Mouse (Mus musculus) heart, embryonic 16.5 days (tissue): ENCODE results near the gene Rasal3. TPM values are rescaled to one million over a fixed set of nuclear protein-coding genes. Genes with fewer than 3 reads are reported as not detected.

Experiments
- ATAC-seq: fragments of 200-750 bp; cut with Nextera tagmentation; replicated peaks from 2 replicates; pipeline ENCODE4 v1.8.0; 2017; ENCODE audit warnings: moderate number of reproducible peaks; ENCODE audit not compliant: insufficient read depth, low FRiP score; ENCODE audit errors: extremely low read depth
- H3K27ac ChIP-seq: fragments of 300-500 bp; sonication (generic); 2 replicates; pipeline ENCODE4 v1.5.1; 2014; ENCODE audit warnings: mild to moderate bottlenecking, low read length, control low read depth, moderate library complexity
- H3K27me3 ChIP-seq: fragments of 300-500 bp; sonication (generic); 2 replicates; pipeline ENCODE4 v1.6.1; 2014; ENCODE audit warnings: low read length, mixed read lengths; ENCODE audit not compliant: control insufficient read depth, insufficient read depth
- H3K36me3 ChIP-seq: fragments of 300-500 bp; sonication (generic); 2 replicates; pipeline ENCODE4 v1.6.1; 2014; ENCODE audit not compliant: control insufficient read depth, insufficient read depth
- H3K4me1 ChIP-seq: fragments of 300-500 bp; sonication (generic); 2 replicates; pipeline ENCODE4 v1.6.1; 2014; ENCODE audit warnings: low read length, mixed read lengths; ENCODE audit not compliant: control insufficient read depth, insufficient read depth
- H3K4me2 ChIP-seq: fragments of 300-500 bp; sonication (generic); 2 replicates; pipeline ENCODE4 v1.6.1; 2014; ENCODE audit warnings: low read depth, mild to moderate bottlenecking, control low read depth, low read length
- H3K4me3 ChIP-seq: fragments of 300-500 bp; sonication (generic); 2 replicates; pipeline ENCODE4 v1.5.1; 2014; ENCODE audit warnings: mild to moderate bottlenecking, control low read depth, low read length
- H3K9ac ChIP-seq: fragments of 300-500 bp; sonication (generic); 2 replicates; pipeline ENCODE4 v1.6.1; 2014; ENCODE audit warnings: low read length, control low read depth
- H3K9me3 ChIP-seq: fragments of 300-500 bp; sonication (generic); replicated peaks from 2 replicates; pipeline ENCODE4 v1.6.1; 2016; ENCODE audit warnings: low read length; ENCODE audit not compliant: control insufficient read depth
- WGBS: fragments of 180-500 bp; shearing (Covaris S2); extraction: QIAGEN DNeasy Blood & Tissue Kit; methylation state at CpG from one replicate; pipeline ENCODE4 v1.1.7; 2014; 5-methylcytosine and 5-hydroxymethylcytosine counted together
- polyA plus RNA-seq: library from polyadenylated mRNA; unstranded; fragments of >200 nt; fragmentation: Nextera tagmentation; extraction: Ambion mirVana; gene quantifications from 2 replicates; pipeline ENCODE4 v1.2.1, GENCODE M21; 2015

Rasal3 gene
- polyA plus RNA-seq, 1 experiment from 2014 or later: 13.9 TPM

DNA sequence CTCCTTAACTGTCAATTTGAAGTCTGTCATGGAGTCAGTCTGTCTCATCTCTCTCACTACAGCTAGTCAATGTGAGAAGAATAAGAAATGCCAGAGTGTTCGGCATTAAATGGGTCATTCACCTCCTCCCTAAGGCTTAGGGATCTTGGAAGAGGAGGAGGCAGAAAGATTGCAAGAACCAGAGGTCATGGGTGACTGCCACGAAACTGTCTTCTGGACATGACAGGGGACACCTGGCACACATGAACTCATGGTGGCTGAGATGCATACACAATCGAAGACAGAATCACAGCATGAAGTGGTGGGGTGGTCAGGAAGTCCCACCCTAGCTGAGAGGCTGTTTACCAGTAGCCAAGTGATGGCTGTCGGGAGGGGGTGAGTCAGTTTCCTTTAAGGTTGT, 30.9 kb upstream of the Rasal3 start:
- H3K9me3 ChIP-seq: no peaks in the 10 kb centered on the region
- 52% methylated on average over 4 of the region's 4 CpGs for WGBS
- no peak for ATAC-seq
- H3K4me2 ChIP-seq: no peak overlapping the region
- H3K4me3 ChIP-seq: no peak overlapping the region
- no peak overlapping the region for H3K27ac ChIP-seq
- H3K36me3 ChIP-seq: no peaks in the 10 kb centered on the region
- H3K9ac ChIP-seq: no peak overlapping the region
- peaks cover under 1% of the 10 kb centered on the region; the same call in 1 of the 2 replicates for H3K27me3 ChIP-seq
- H3K4me1 ChIP-seq: no peaks in the 10 kb centered on the region

DNA sequence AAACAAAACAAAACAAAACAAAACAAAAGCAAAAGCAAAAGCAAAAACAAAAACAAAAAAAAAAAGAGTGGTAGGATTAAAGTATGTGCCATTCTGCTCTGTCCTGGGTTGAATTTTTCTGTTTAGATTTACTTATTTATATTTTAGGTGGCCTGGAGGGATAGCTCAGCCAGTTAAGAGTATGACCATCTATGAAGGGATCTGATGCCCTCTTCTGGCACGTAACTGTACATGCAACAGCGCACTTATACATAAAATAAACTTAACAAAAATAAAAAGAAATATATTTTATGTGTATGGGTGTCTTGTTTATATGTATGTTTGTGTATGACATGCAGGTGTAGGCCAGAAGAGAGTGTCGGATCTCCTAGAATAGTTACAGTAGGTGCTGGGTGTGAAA, 28.6 kb upstream of the Rasal3 start:
- Histone ChIP-seq H3K27me3 (no peaks in the 10 kb centered on the region), H3K9me3 (no peaks in the 10 kb centered on the region), H3K4me3 (no peak overlapping the region), H3K4me1 (no peaks in the 10 kb centered on the region), H3K36me3 (no peaks in the 10 kb centered on the region), H3K27ac (no peak overlapping the region), H3K9ac (no peak overlapping the region), H3K4me2 (no peak overlapping the region)
- ATAC-seq: no peak
- 46% methylated on average over 3 of the region's 3 CpGs for WGBS

DNA sequence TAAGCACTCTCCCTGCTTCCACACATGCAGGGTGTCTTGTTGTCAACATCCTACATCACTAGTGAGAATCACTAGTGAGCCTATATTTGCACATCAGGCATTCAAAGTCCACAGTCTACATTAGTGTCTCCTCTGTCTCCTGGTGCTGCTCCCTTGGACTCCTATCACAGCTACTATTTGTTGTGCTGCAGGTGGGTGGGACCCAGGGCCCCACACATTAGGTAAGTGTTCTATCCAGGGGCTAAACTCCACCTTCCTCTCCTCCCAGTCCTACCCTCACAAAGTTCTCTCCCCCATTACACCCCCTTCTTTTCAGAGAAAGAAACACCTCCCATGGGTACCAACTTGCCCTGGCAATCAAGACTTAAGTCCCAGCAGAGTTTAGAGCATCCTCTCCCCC, 23.2 kb upstream of the Rasal3 start:
- H3K36me3 ChIP-seq: no peaks in the 10 kb centered on the region
- no peak overlapping the region for H3K4me2 ChIP-seq
- no peak for ATAC-seq
- no peak overlapping the region for H3K9ac ChIP-seq
- H3K27ac ChIP-seq: no peak overlapping the region
- H3K9me3 ChIP-seq: no peaks in the 10 kb centered on the region
- no peaks in the 10 kb centered on the region for H3K27me3 ChIP-seq
- no peak overlapping the region for H3K4me3 ChIP-seq
- H3K4me1 ChIP-seq: no peaks in the 10 kb centered on the region

DNA sequence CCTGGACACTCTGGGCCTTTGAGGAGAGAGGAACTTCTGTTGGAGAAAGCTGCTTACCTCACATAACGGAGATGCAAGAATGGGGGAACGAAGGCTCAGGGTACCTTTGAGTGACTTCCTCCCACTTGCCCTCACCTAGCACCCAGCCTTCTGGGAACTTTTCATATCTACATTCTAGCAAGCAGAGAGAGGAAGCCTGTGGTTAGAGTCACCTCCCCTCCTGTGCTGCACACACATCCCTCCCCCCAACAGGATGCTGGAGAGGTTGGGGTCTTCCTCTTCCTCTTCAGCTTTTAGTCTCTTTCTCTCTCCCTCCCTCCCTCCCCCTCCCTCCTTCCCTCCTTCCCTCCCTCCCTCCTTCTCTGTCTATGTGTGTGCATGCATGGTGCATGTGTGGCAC, 20.7 kb upstream of the Rasal3 start, which contains the start of gene Pglyrp2:
Gene Pglyrp2 (minus strand): TSS at position 134 of the 400 bp plus-strand sequence.
- Histone ChIP-seq H3K4me2 (peak within 1 kb of the TSS; percentile 42; the same call in 1 of the 2 replicates), H3K36me3 (no peaks in the 10 kb centered on the region), H3K9ac (no peak within 1 kb of the TSS), H3K27ac (no peak within 1 kb of the TSS; the same call in 1 of the 2 replicates), H3K9me3 (no peaks in the 10 kb centered on the region), H3K4me3 (peak within 1 kb of the TSS; percentile 22; the same call in 1 of the 2 replicates), H3K27me3 (no peaks in the 10 kb centered on the region), H3K4me1 (no peaks in the 10 kb centered on the region)
- 85% methylated on average over 2 of the region's 2 CpGs for WGBS
- ATAC-seq: peak; percentile 83

DNA sequence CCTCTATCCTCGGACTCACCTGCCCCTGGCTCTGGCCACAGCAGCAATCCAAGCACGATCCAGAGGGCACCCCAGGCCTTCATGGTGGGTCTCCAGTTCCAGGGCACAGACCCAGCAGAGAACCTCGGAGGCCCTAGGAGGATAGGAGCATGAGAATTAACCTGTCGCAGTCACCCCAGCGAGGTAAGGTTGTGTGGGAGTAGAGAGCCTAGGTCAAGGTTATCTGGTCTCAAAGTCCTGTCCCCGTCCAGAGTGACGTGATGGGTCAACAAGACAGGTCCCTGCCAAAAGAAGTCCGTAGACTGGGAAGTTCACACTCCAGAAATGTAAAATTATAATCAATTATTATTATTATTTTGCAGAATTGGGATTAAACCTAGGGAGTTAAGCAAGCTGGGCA, 17.4 kb upstream of the Rasal3 start:
- H3K27ac ChIP-seq: no peak overlapping the region
- no peak overlapping the region for H3K9ac ChIP-seq
- no peak overlapping the region for H3K4me2 ChIP-seq
- peaks cover 8% of the 10 kb centered on the region for H3K27me3 ChIP-seq
- H3K36me3 ChIP-seq: no peaks in the 10 kb centered on the region
- H3K4me3 ChIP-seq: no peak overlapping the region
- no peak for ATAC-seq
- no peaks in the 10 kb centered on the region for H3K4me1 ChIP-seq
- WGBS: 72% methylated on average over 8 of the region's 8 CpGs
- H3K9me3 ChIP-seq: no peaks in the 10 kb centered on the region

DNA sequence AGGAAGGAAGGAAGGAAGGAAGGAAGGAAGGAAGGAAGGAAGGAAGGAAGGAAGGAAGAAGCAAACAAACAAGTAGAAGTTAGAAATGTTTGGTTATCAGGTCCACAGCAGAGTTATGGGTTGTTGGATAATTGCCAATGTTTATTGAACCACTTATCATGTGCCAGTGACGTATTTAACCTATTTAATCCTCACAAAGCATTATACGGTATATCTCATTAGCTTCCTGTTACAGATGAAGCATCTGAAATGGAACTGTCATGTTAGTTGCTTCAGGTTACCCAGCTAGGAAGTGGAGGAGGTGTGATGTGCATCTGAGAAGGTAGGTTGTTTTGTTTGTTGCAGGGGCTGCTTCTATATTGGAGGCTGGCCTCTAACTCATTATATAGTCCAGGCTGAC, 16.6 kb upstream of the Rasal3 start:
- Histone ChIP-seq H3K36me3 (no peaks in the 10 kb centered on the region), H3K27me3 (peaks cover 16% of the 10 kb centered on the region), H3K4me1 (no peaks in the 10 kb centered on the region), H3K4me2 (no peak overlapping the region), H3K9ac (no peak overlapping the region), H3K27ac (no peak overlapping the region), H3K9me3 (no peaks in the 10 kb centered on the region), H3K4me3 (no peak overlapping the region)
- 41% methylated on average over 2 of the region's 2 CpGs for WGBS
- no peak for ATAC-seq

DNA sequence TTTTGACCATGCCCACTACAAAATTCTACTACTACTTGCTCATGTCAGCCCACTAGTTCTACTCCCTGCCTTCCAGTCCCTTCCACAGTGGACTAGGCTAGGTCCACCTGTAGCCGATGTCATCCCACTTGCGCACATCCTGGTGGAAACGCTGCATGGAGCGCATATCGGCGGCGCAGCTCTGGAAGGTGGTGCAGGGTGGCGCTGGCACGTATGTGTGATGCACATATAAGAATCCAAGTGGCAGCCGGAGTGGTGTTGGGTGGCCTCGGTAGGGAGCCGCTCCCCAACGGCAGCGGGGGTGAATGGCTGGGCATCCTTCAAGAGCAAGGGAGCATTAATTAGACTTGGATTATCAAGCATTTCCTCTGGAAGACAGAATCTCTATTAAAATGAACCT, 13.4 kb upstream of the Rasal3 start:
- no peak overlapping the region for H3K9ac ChIP-seq
- no peak overlapping the region for H3K27ac ChIP-seq
- no peak overlapping the region for H3K4me3 ChIP-seq
- H3K4me1 ChIP-seq: no peaks in the 10 kb centered on the region
- no peak for ATAC-seq
- no peaks in the 10 kb centered on the region for H3K36me3 ChIP-seq
- 91% methylated on average over 14 of the region's 14 CpGs for WGBS
- H3K27me3 ChIP-seq: peaks cover 20% of the 10 kb centered on the region
- H3K9me3 ChIP-seq: no peaks in the 10 kb centered on the region
- no peak overlapping the region for H3K4me2 ChIP-seq

DNA sequence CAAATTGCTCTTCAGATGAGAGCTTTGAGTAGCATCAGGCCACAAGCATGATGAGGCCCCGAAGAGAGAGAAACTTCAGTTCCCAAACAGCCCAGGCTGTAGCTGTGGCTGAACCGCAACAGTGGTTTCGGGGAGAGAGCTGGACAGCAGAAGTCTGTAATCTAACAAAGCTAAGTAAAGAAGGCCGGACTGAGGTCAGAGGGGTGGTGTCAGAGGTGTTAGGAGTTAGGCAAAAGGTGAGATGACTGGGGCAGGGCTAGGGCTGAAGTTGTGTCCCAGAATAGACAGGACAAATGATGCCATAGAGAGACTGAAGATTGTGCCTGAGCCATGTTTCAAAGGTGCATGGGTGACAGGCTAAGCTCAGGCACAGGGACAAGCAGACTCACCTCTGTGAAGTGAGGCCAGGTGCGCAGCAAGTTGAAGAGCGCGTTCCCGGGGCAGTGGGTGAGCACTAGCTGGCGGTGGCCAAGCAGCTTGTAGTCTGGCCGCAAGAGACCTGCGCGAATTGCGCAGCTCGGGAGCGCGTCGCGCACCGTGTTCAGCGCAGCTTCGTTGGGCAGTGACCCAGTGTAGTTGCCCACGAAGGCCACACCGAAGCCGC, 12.1 kb upstream of the Rasal3 start:
- no peak for ATAC-seq
- 32% methylated on average over 24 of the region's 24 CpGs for WGBS
- Histone ChIP-seq H3K36me3 (no peaks in the 10 kb centered on the region), H3K9me3 (no peaks in the 10 kb centered on the region), H3K4me1 (no peaks in the 10 kb centered on the region), H3K27me3 (peaks cover 20% of the 10 kb centered on the region), H3K27ac (no peak overlapping the region), H3K4me3 (0 out of 2 replicates have a peak overlapping the region, but pooled peaks have one; percentile 10), H3K9ac (no peak overlapping the region), H3K4me2 (peak overlapping the region; percentile 37; the same call in 1 of the 2 replicates)

DNA sequence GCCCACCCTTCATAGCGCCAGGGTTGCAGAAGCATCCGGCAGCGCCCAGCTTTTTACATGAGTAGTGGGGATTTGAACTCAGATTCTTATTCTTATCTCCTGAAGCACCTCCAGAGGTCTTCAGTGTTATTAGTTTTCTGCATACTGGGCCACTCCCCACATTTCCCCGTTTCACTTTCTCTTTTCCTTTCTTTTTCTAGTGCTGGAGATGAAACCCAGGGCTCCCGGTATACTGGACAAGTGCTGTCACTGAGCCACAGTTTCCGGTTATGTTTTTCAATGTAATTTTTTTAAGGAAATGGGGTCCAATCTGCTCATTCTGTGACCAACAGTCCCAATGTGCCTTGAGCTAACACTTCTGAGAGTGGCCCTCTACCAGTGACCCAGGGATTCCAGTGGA, 8.5 kb upstream of the Rasal3 start:
- WGBS: 80% methylated on average over 6 of the region's 6 CpGs
- ATAC-seq: no peak
- Histone ChIP-seq H3K36me3 (no peaks in the 10 kb centered on the region), H3K27ac (no peak overlapping the region), H3K4me3 (no peak overlapping the region), H3K4me1 (no peaks in the 10 kb centered on the region), H3K4me2 (no peak overlapping the region), H3K9me3 (no peaks in the 10 kb centered on the region), H3K9ac (no peak overlapping the region), H3K27me3 (peaks cover 20% of the 10 kb centered on the region)
